Mouse (Mus musculus) lung, embryonic 16.5 days (tissue): ENCODE measurements around the gene BC024978. TPM values are rescaled to one million over a fixed set of nuclear protein-coding genes. Genes with fewer than 3 reads are reported as not detected.

Source experiments
- ATAC-seq: fragments of 200-750 bp; cut with Nextera tagmentation; 2 replicates; pipeline ENCODE4 v1.8.0; 2017; ENCODE audit warnings: low read depth, mild to moderate bottlenecking, moderate library complexity
- H3K27ac ChIP-seq: fragments of 300-500 bp; sonication (generic); 2 replicates; pipeline ENCODE4 v1.5.1; 2014; ENCODE audit warnings: mild to moderate bottlenecking, control low read depth, low read length
- H3K27me3 ChIP-seq: fragments of 300-500 bp; sonication (generic); 2 replicates; pipeline ENCODE4 v1.6.1; 2014; ENCODE audit warnings: low read depth, low read length, mixed read lengths; ENCODE audit not compliant: control insufficient read depth, insufficient read depth
- H3K36me3 ChIP-seq: fragments of 300-500 bp; sonication (generic); 2 replicates; pipeline ENCODE4 v1.6.1; 2014; ENCODE audit warnings: low read length; ENCODE audit not compliant: control insufficient read depth, insufficient read depth
- H3K4me1 ChIP-seq: fragments of 300-500 bp; sonication (generic); replicated peaks from 2 replicates; pipeline ENCODE4 v1.6.1; 2014; ENCODE audit warnings: low read length, mixed read lengths; ENCODE audit not compliant: control insufficient read depth, insufficient read depth
- H3K4me2 ChIP-seq: fragments of 300-500 bp; sonication (generic); 2 replicates; pipeline ENCODE4 v1.6.1; 2014; ENCODE audit warnings: low read depth, low read length, control low read depth
- H3K4me3 ChIP-seq: fragments of 300-500 bp; sonication (generic); 2 replicates; pipeline ENCODE4 v1.5.1; 2014; ENCODE audit warnings: mild to moderate bottlenecking, low read length, control low read depth
- H3K9ac ChIP-seq: fragments of 300-500 bp; sonication (generic); 2 replicates; pipeline ENCODE4 v1.6.1; 2014; ENCODE audit warnings: low read length, control low read depth
- H3K9me3 ChIP-seq: fragments of 300-500 bp; sonication (generic); 2 replicates; pipeline ENCODE4 v1.6.1; 2016; ENCODE audit warnings: low read length; ENCODE audit not compliant: control insufficient read depth
- WGBS: fragments of 180-500 bp; shearing (Covaris S2); extraction: QIAGEN DNeasy Blood & Tissue Kit; methylation state at CpG from one replicate; pipeline ENCODE4 v1.1.7; 2014; 5-methylcytosine and 5-hydroxymethylcytosine counted together
- polyA plus RNA-seq: library from polyadenylated mRNA; unstranded; fragments of >200 nt; fragmentation: Nextera tagmentation; extraction: Ambion mirVana; gene quantifications from 2 replicates; pipeline ENCODE4 v1.2.1, GENCODE M21; 2015

Gene BC024978
- polyA plus RNA-seq, 1 experiment from 2014 or later, result 3.5 TPM

DNA sequence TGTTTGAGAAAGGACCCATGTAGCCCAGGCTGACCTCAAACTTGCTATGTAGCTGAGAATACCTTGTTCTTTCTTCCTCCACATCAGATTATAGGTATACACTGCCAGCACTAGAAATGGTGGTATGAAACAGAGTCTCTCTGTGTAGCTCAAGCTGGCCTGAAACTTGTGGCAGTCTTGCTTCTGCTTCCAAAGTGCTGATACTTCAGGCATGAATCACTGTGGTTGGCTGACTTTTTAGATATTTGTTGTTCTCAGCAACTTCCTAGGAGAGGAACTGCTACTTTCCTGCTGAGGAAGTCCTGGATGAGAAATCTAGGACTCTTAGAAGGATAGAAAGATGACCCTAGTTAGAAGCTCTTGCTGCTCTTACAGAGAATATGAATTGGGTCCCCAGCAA, 2.8 kb downstream of the BC024978 start:
- Histone ChIP-seq H3K36me3 (0 out of 2 replicates have a peak, but pooled peaks cover 4% of the 10 kb centered on the region), H3K4me3 (no peak overlapping the region), H3K4me2 (no peak overlapping the region), H3K27me3 (no peaks in the 10 kb centered on the region), H3K4me1 (peaks cover 15% of the 10 kb centered on the region), H3K9ac (no peak overlapping the region), H3K9me3 (no peaks in the 10 kb centered on the region), H3K27ac (no peak overlapping the region)
- ATAC-seq, result no peak

DNA sequence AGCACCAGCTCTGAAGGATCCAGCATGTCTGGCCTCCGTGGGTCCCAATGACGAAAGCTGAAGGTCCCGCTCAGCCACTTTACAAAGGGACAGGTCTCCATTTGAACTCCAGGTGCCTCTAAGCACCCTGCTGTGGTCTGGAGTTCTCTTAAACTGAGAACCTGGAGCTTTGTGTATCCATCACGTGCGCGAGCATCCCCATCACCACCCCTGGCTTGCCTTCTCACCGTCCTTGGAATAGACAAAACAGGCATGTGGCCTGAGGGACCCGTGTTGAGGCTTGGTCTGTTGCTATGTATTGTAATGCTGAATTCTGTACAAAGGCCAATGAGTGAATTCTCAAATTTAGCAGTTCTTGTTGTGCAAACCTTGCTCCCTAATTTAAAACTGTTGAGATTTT, 3.2 kb downstream of the BC024978 start:
- no peaks in the 10 kb centered on the region for H3K27me3 ChIP-seq
- H3K9me3 ChIP-seq, result no peaks in the 10 kb centered on the region
- H3K4me3 ChIP-seq, result no peak overlapping the region
- peaks cover 12% of the 10 kb centered on the region for H3K4me1 ChIP-seq
- WGBS, result 88% methylated on average over 8 of the region's 8 CpGs
- peaks cover 3% of the 10 kb centered on the region; the same call in 1 of the 2 replicates for H3K36me3 ChIP-seq
- H3K27ac ChIP-seq, result no peak overlapping the region
- no peak for ATAC-seq
- no peak overlapping the region for H3K4me2 ChIP-seq
- H3K9ac ChIP-seq, result no peak overlapping the region

DNA sequence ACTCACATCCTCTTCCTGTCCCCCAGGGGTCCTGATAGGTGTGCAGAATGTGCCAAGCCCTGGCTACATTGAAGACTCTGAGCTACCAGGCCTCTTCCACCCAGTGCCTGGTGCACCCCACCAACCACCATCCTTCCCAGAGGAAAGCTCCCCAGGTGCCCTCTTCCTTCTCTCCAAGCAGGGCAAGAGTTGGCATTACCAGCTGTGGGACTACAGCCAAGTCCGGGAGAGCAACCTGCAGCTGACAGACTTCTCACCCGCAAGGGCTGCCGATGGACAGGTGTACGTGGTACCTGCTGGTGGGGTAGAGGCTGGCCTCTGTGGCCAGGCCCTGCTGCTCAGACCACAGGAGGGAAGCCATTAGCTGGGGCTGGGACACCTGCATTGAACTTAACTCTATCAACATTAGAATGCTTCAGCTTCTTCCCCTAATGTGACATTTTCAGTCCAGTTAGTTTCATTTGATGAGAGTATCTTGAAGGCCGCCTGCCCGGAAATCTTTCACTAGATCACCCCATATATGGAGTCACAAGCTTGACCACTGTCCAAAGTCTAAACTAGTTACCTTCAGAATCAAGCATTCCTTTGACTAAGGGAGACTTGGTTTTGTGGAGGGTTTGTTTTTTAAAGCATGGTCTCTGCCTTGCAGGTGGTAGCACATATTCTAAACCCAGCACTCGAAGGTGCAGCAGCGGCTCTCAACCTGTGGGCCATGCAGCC, 8.3 kb downstream of the BC024978 start:
- H3K9me3 ChIP-seq, result no peaks in the 10 kb centered on the region
- peaks cover 9% of the 10 kb centered on the region for H3K36me3 ChIP-seq
- H3K9ac ChIP-seq, result no peak overlapping the region
- no peak overlapping the region for H3K27ac ChIP-seq
- no peak overlapping the region for H3K4me3 ChIP-seq
- WGBS, result 95% methylated on average over 8 of the region's 8 CpGs
- ATAC-seq, result no peak
- no peaks in the 10 kb centered on the region for H3K27me3 ChIP-seq
- no peak overlapping the region for H3K4me2 ChIP-seq
- no peaks in the 10 kb centered on the region for H3K4me1 ChIP-seq

DNA sequence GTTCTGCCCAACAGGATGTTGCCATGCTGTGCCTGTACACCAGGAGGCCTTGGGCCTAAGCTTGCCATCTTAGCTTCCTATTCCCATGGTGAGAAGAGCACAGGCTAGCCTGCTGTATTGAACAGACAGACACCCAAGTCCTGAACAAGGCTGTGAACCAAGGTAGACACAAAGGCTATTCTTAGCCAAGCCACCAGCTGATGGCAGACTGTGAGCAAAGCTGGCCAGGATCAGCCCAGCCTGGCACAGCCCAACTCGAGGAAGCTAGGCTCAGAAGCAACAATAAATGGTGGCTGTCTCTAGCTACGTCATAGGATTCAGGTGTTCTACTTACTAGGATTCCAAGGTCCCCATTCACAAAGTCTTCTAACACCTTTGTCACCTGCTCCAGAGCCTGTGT, 17.0 kb downstream of the BC024978 start:
- ATAC-seq, result no peak
- peaks cover 19% of the 10 kb centered on the region for H3K36me3 ChIP-seq
- 83% methylated on average over 2 of the region's 2 CpGs for WGBS

DNA sequence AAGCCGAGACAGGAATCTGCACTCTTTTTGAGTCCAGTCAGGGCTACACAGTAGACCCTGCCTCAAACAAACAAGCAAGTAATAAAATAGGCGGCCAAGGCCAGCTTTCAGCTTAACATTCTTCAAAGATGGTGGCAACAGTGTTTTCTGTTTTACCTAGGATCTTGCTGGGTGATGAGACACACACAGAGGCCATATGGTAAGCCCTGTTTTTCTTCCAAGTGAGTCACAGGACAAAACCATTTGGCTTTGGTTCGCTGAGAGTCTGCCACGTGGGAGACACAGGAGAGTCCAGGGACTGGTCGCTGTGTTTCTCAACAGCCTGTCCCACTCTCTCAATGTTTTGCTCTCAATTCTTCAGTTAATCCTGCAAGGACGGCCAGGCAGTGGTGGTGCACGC, 23.0 kb downstream of the BC024978 start:
- no peaks in the 10 kb centered on the region for H3K4me1 ChIP-seq
- H3K36me3 ChIP-seq, result peaks cover 2% of the 10 kb centered on the region
- H3K27ac ChIP-seq, result no peak overlapping the region
- no peak overlapping the region for H3K9ac ChIP-seq
- H3K27me3 ChIP-seq, result no peaks in the 10 kb centered on the region
- no peaks in the 10 kb centered on the region for H3K9me3 ChIP-seq
- H3K4me3 ChIP-seq, result no peak overlapping the region
- H3K4me2 ChIP-seq, result no peak overlapping the region
- ATAC-seq, result no peak
- WGBS, result 86% methylated on average over 7 of the region's 7 CpGs

More for the DNA sequence above, 17.0 kb downstream of the BC024978 start:
- Histone ChIP-seq H3K4me1 (no peaks in the 10 kb centered on the region), H3K9me3 (no peaks in the 10 kb centered on the region), H3K27ac (no peak overlapping the region), H3K27me3 (no peaks in the 10 kb centered on the region), H3K9ac (no peak overlapping the region), H3K4me3 (no peak overlapping the region), H3K4me2 (no peak overlapping the region)

- Histone ChIP-seq H3K4me1 (peaks cover 9% of the 10 kb centered on the region), H3K27ac (no peak overlapping the region), H3K9me3 (no peaks in the 10 kb centered on the region), H3K36me3 (peaks cover 2% of the 10 kb centered on the region), H3K9ac (no peak overlapping the region), H3K27me3 (no peaks in the 10 kb centered on the region), H3K4me3 (no peak overlapping the region), H3K4me2 (no peak overlapping the region)
- ATAC-seq, result no peak
- WGBS, result 70% methylated on average over 11 of the region's 11 CpGs
These were observed 24.4 kb downstream of the BC024978 start for GRCm38 (mm10) chr7:27219937-27220336.

DNA sequence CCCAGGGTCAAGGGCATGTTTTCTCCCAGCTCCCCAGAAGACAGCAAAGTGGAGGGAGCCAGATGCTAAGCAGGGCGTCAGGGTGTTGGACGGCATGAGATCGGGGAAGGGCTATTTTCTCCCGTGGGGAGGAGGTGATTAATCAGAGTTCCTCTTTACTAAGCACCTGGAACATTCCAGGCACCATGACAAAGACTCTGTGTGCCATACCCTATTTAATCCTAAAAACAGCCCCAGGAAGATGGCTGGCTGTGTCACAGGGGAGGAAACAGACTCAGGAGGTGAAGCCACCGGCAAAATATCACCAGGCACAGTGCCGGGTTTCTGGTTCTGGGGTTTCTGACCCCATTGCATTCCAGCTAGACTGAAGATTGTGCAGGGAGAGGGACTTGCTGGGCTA, 26.4 kb downstream of the BC024978 start:
- 61% methylated on average over 6 of the region's 6 CpGs for WGBS
- Histone ChIP-seq H3K4me3 (no peak overlapping the region), H3K4me2 (no peak overlapping the region), H3K9me3 (no peaks in the 10 kb centered on the region), H3K27ac (no peak overlapping the region), H3K27me3 (no peaks in the 10 kb centered on the region), H3K9ac (no peak overlapping the region), H3K36me3 (peaks cover 2% of the 10 kb centered on the region; the same call in 1 of the 2 replicates), H3K4me1 (peaks cover 28% of the 10 kb centered on the region)
- ATAC-seq, result no peak

DNA sequence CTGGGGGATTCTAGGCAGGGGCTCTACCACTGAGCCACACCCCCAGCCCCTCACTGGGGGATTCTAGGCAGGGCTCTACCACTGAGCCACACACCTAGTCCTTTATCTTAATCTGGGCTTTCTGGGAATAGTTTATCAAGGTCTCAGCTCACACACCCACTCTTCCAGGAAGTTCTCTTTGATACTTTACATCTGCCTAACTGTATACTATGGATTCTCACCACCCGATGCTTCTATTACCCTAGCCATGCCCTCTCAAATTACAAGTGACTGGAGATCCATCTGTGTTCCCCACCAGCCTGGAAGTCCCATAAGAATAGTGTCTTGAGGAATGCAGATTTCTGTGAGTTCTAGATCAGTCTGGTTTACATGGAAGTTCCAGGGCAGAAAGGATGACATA, 27.0 kb downstream of the BC024978 start:
- Histone ChIP-seq H3K4me1 (peaks cover 34% of the 10 kb centered on the region), H3K9ac (no peak overlapping the region), H3K27ac (no peak overlapping the region), H3K9me3 (no peaks in the 10 kb centered on the region), H3K27me3 (no peaks in the 10 kb centered on the region), H3K4me3 (no peak overlapping the region), H3K4me2 (no peak overlapping the region), H3K36me3 (peaks cover 2% of the 10 kb centered on the region; the same call in 1 of the 2 replicates)
- no peak for ATAC-seq
- 70% methylated on average over 1 of the region's 1 CpGs for WGBS

DNA sequence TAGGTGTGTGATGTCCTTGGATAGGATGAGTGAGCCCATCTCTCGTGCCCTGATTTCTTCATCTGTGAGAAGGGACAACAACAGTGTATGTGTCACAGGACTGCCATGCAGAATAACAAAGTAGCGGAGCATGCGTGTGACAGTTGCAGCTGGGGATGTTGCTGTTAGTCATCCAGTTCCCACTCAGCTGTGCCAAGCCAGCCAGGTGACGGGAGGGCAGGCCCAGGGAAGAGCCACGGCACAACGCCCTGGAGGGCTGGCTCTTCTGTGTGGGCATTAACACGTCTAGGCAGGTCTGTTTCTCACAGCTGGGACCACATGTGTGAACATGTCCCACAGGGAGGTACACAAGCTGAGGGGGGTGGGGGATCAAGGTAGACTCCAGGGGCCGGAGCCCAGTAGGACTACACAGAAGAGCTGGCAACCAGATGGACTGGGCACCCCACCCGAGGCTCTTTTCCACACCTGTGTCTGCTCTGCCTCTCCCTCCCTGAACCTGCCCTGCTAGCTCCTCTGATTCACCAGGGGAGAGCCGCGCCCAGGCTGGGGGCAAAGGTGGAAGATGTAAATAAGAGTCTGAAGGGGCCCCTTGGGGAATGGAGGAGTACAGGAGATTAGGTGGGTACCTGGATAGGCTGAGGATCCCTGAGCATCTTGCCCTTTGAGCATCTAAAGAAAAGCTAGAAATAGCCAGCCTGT, 29.4 kb downstream of the BC024978 start:
- H3K9me3 ChIP-seq, result no peaks in the 10 kb centered on the region
- H3K4me1 ChIP-seq, result peaks cover 39% of the 10 kb centered on the region
- WGBS, result 69% methylated on average over 11 of the region's 11 CpGs

More for the DNA sequence above, 29.4 kb downstream of the BC024978 start:
- no peaks in the 10 kb centered on the region for H3K36me3 ChIP-seq
- H3K27ac ChIP-seq, result no peak overlapping the region
- H3K27me3 ChIP-seq, result no peaks in the 10 kb centered on the region
- no peak for ATAC-seq
- H3K4me3 ChIP-seq, result no peak overlapping the region
- 0 out of 2 replicates have a peak overlapping the region, but pooled peaks have one; percentile 12 for H3K4me2 ChIP-seq
- peak overlapping the region; percentile 47 for H3K9ac ChIP-seq
